Mouse (Mus musculus) neutrophil, adult 5-6 weeks (primary cell): ENCODE results near the gene Sfxn3. TPM values are rescaled to one million over a fixed set of nuclear protein-coding genes. Genes with fewer than 3 reads are reported as not detected.

Experiments used
- ATAC-seq: fragments of 151-379, 151-347 bp; 2 replicates; pipeline ENCODE4 v1.8.0; 2017; ENCODE audit warnings: mild to moderate bottlenecking, moderate TSS enrichment; ENCODE audit not compliant: insufficient number of reproducible peaks, poor library complexity, low FRiP score, severe bottlenecking; ENCODE audit errors: extremely low read depth
- total RNA-seq: library from RNA; stranded (forward); fragments of 200-1000 nt; gene quantifications from 2 replicates; pipeline ENCODE4 v1.2.3, GENCODE M21; 2017

Gene Sfxn3
- total RNA-seq, 1 experiment from 2014 or later, result 22.0 TPM

GRCm38 (mm10) chr19:45105591-45105990 is 58.3 kb downstream of the Sfxn3 start:
- no peak for ATAC-seq

Other genes with a start within 250 kb of the Sfxn3 start
- 48.7 and 56.7 TPM in 2 replicates for gene Slf2, start 116.4 kb upstream of the Sfxn3 start, total RNA-seq
- gene Sema4g, start 58.4 kb upstream of the Sfxn3 start, total RNA-seq, result 0.25 TPM in 1 of 2 replicates, not detected in the other
- gene Twnk, start 41.8 kb upstream of the Sfxn3 start, total RNA-seq, result 9.4 and 12.3 TPM in 2 replicates
- gene Mrpl43, start 41.1 kb upstream of the Sfxn3 start, total RNA-seq, result 31.8 and 32.7 TPM in 2 replicates
- gene Lzts2, start 33.1 kb upstream of the Sfxn3 start, total RNA-seq, result 1.7 and 2.2 TPM in 2 replicates
- gene Pdzd7, start 1.8 kb upstream of the Sfxn3 start, total RNA-seq, result not detected in 2 replicates
- 1.4 TPM in 1 of 2 replicates, not detected in the other for gene Kazald1, start 27.7 kb downstream of the Sfxn3 start, total RNA-seq
- not detected in 2 replicates for gene Tlx1, start 103.2 kb downstream of the Sfxn3 start, total RNA-seq
- not detected in 2 replicates for gene Lbx1, start 188.3 kb downstream of the Sfxn3 start, total RNA-seq